Mouse (Mus musculus): ENCODE measurements at regions not wholly inside any gene's neighbourhood (a gene's known extent, or its start where the extent isn't known, plus 50 kb on each side); places are given as distances from the start of the nearest gene placed in this dataset.

- Histone ChIP-seq H3K4me1 (ENCODE audit: control insufficient read depth, insufficient read depth, low read length) (peaks cover 5% of the 10 kb centered on the region; the same call in 1 of the 2 replicates), H3K36me3 (ENCODE audit: control insufficient read depth, insufficient read depth, low read length) (no peaks in the 10 kb centered on the region), H3K27me3 (replicated peaks; ENCODE audit: control insufficient read depth, insufficient read depth, low read length) (no peaks in the 10 kb centered on the region), H3K4me3 (ENCODE audit: insufficient read depth, low read depth, low read length) (no peak overlapping the region), H3K27ac (ENCODE audit: insufficient read depth, low read depth, low read length) (no peak overlapping the region)
- 27% methylated on average over 17 of the region's 17 CpGs for WGBS
- TF ChIP-seq POLR2A (IDR thresholded peaks at IDR 0.05; ENCODE audit: low read depth, low read length) (no peak), CTCF (conservative IDR thresholded peaks at IDR 0.05; ENCODE audit: insufficient read depth, insufficient read length, low read depth, low read length) (no peak)
- DNase-seq: peak; percentile 84
Observed at GRCm38 (mm10) chr1:90268131-90268691, 64.4 kb downstream of the Ackr3 start.

DNA sequence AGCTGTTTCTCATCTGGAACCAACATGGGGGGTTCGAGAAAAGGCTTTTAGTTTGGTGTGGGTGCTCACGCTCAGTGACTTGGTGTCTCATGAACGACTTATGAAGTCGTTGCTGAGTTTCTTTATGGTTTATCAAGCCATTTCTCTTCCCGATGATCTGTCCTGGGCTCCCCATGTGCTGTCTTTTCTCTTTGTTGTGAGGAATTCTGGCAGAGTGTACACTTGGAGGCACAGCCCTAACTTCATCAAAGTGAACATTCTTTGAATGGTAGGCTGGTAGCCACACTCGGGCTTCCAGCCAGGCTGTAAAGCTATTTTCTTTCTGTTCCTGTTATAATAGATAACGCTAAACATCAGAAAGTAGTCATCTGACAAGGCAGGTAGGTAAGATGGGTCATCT is 65.2 kb downstream of the Ackr3 start:
- H3K27me3 ChIP-seq (replicated peaks; ENCODE audit: control insufficient read depth, insufficient read depth, low read length): no peaks in the 10 kb centered on the region
- peaks cover 5% of the 10 kb centered on the region; the same call in 1 of the 2 replicates for H3K4me1 ChIP-seq (ENCODE audit: control insufficient read depth, insufficient read depth, low read length)
- 55% methylated on average over 7 of the region's 7 CpGs for WGBS
- H3K4me3 ChIP-seq (ENCODE audit: insufficient read depth, low read depth, low read length): no peak overlapping the region
- no peak for DNase-seq
- no peak overlapping the region for H3K27ac ChIP-seq (ENCODE audit: insufficient read depth, low read depth, low read length)
- TF ChIP-seq POLR2A (IDR thresholded peaks at IDR 0.05; ENCODE audit: low read depth, low read length) (no peak), CTCF (conservative IDR thresholded peaks at IDR 0.05; ENCODE audit: insufficient read depth, insufficient read length, low read depth, low read length) (no peak)
- H3K36me3 ChIP-seq (ENCODE audit: control insufficient read depth, insufficient read depth, low read length): no peaks in the 10 kb centered on the region

DNA sequence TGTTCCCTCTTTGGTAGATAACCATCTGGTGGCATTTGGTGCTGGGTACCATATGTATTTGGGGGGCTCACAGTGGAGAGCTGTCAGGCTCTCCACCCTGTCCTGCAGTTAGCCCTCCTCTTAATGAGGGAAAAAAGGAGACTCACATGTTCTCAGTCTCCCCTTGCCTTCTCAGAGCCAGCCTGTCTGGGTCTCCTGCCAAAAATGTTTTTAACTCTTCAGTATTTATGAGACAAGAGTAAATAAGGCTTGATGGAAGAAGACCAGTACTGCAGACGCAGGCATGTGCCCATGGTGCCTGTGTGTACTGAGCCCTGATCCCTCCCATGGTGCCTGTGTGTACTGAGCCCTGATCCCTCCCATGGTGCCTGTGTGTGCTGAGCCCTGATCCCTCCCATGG is 66.1 kb downstream of the Ackr3 start:
- Histone ChIP-seq H3K27ac (ENCODE audit: insufficient read depth, low read depth, low read length) (no peak overlapping the region), H3K4me1 (ENCODE audit: control insufficient read depth, insufficient read depth, low read length) (peaks cover 5% of the 10 kb centered on the region; the same call in 1 of the 2 replicates), H3K27me3 (replicated peaks; ENCODE audit: control insufficient read depth, insufficient read depth, low read length) (no peaks in the 10 kb centered on the region), H3K4me3 (ENCODE audit: insufficient read depth, low read depth, low read length) (no peak overlapping the region), H3K36me3 (ENCODE audit: control insufficient read depth, insufficient read depth, low read length) (no peaks in the 10 kb centered on the region)
- TF ChIP-seq POLR2A (IDR thresholded peaks at IDR 0.05; ENCODE audit: low read depth, low read length) (no peak), CTCF (conservative IDR thresholded peaks at IDR 0.05; ENCODE audit: insufficient read depth, insufficient read length, low read depth, low read length) (no peak)
- no peak for DNase-seq
- 73% methylated on average over 1 of the region's 1 CpGs for WGBS

DNA sequence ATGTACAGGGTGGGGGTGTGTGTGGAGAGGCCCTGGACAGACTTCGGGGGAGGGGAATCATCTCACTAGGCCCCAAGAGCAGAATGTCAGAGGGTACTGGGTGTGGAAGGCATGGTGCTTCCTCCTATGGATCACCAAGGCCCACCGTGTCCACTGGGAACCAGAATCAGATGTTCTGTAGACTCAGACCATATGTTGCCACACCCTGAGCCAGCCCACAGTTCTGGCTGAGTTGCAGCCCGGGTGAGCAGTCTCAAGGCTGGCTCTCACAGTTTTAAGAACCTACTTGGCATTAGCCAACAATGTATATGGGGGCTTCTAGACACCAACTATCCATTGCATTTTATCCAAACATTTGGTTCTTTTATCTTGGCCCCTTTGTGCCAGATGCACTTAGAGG is 67.5 kb downstream of the Ackr3 start:
- DNase-seq: no peak
- 95% methylated on average over 3 of the region's 3 CpGs for WGBS
- no peaks in the 10 kb centered on the region for H3K27me3 ChIP-seq (replicated peaks; ENCODE audit: control insufficient read depth, insufficient read depth, low read length)
- H3K4me1 ChIP-seq (ENCODE audit: control insufficient read depth, insufficient read depth, low read length): peaks cover 5% of the 10 kb centered on the region; the same call in 1 of the 2 replicates
- H3K36me3 ChIP-seq (ENCODE audit: control insufficient read depth, insufficient read depth, low read length): no peaks in the 10 kb centered on the region
- H3K4me3 ChIP-seq (ENCODE audit: insufficient read depth, low read depth, low read length): no peak overlapping the region
- TF ChIP-seq POLR2A (IDR thresholded peaks at IDR 0.05; ENCODE audit: low read depth, low read length) (no peak), CTCF (conservative IDR thresholded peaks at IDR 0.05; ENCODE audit: insufficient read depth, insufficient read length, low read depth, low read length) (no peak)
- H3K27ac ChIP-seq (ENCODE audit: insufficient read depth, low read depth, low read length): no peak overlapping the region

GRCm38 (mm10) chr1:90272411-90272810 is 68.6 kb downstream of the Ackr3 start:
- 94% methylated on average over 5 of the region's 5 CpGs for WGBS
- no peak for DNase-seq
- TF ChIP-seq CTCF (conservative IDR thresholded peaks at IDR 0.05; ENCODE audit: insufficient read depth, insufficient read length, low read depth, low read length): peak; percentile 30
- no peak for TF ChIP-seq POLR2A (IDR thresholded peaks at IDR 0.05; ENCODE audit: low read depth, low read length)

DNA sequence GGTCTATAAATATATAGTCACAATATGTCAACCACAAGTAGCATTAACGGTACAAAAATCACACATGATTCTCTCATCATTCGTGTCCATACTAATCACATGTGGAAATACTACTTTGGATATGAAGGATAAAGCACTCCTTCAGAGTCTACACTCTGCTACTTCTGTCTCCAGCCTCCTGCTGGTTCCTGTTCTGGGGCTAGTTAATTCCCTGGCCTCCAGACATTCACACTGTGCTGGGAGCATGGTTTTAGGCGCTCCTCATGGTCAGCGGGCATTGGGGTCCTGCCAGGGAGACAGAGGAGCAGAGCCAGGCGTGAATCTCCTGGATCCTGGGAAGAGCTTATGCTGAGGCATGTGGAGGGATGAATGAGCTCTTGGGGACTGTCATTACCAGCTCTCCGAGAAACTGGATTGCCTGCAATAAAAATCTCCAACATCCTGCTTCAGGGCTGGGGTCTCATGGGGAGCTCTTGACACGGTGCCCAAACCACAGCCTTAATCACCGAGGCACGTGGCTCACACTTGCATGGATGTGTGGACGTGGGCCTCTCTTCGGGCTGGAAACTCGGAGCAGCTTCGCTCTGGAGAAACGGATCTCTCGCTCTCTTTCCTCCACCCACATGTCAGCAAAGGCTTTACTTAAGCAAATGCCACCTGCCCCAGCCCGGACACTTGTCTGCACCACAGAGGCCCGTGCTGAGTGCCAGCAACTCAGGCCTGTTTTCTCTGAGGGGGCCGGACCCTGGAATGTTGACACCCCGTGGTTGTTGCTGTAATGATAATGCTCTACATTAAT is 69.2 kb downstream of the Ackr3 start:
- Histone ChIP-seq H3K36me3 (ENCODE audit: control insufficient read depth, insufficient read depth, low read length) (no peaks in the 10 kb centered on the region), H3K4me1 (ENCODE audit: control insufficient read depth, insufficient read depth, low read length) (peaks cover 3% of the 10 kb centered on the region; the same call in 1 of the 2 replicates), H3K4me3 (ENCODE audit: insufficient read depth, low read depth, low read length) (no peak overlapping the region), H3K27ac (ENCODE audit: insufficient read depth, low read depth, low read length) (no peak overlapping the region), H3K27me3 (replicated peaks; ENCODE audit: control insufficient read depth, insufficient read depth, low read length) (no peaks in the 10 kb centered on the region)
- WGBS: 74% methylated on average over 19 of the region's 19 CpGs
- no peak for DNase-seq
- TF ChIP-seq POLR2A (IDR thresholded peaks at IDR 0.05; ENCODE audit: low read depth, low read length): no peak
- no peak for TF ChIP-seq CTCF (conservative IDR thresholded peaks at IDR 0.05; ENCODE audit: insufficient read depth, insufficient read length, low read depth, low read length)

More at GRCm38 (mm10) chr1:90272411-90272810, 68.6 kb downstream of the Ackr3 start:
- H3K4me1 ChIP-seq (ENCODE audit: control insufficient read depth, insufficient read depth, low read length): peaks cover 5% of the 10 kb centered on the region; the same call in 1 of the 2 replicates
- no peak overlapping the region for H3K27ac ChIP-seq (ENCODE audit: insufficient read depth, low read depth, low read length)
- H3K27me3 ChIP-seq (replicated peaks; ENCODE audit: control insufficient read depth, insufficient read depth, low read length): no peaks in the 10 kb centered on the region
- no peaks in the 10 kb centered on the region for H3K36me3 ChIP-seq (ENCODE audit: control insufficient read depth, insufficient read depth, low read length)
- H3K4me3 ChIP-seq (ENCODE audit: insufficient read depth, low read depth, low read length): no peak overlapping the region

- DNase-seq: no peak
- Histone ChIP-seq H3K36me3 (ENCODE audit: control insufficient read depth, insufficient read depth, low read length) (no peaks in the 10 kb centered on the region), H3K27me3 (replicated peaks; ENCODE audit: control insufficient read depth, insufficient read depth, low read length) (no peaks in the 10 kb centered on the region), H3K4me1 (ENCODE audit: control insufficient read depth, insufficient read depth, low read length) (no peaks in the 10 kb centered on the region; the same call in 1 of the 2 replicates), H3K4me3 (ENCODE audit: insufficient read depth, low read depth, low read length) (no peak overlapping the region), H3K27ac (ENCODE audit: insufficient read depth, low read depth, low read length) (no peak overlapping the region)
- TF ChIP-seq CTCF (conservative IDR thresholded peaks at IDR 0.05; ENCODE audit: insufficient read depth, insufficient read length, low read depth, low read length) (no peak), POLR2A (IDR thresholded peaks at IDR 0.05; ENCODE audit: low read depth, low read length) (no peak)
Observed at GRCm38 (mm10) chr1:90273629-90273928, 69.8 kb downstream of the Ackr3 start.

Data from kidney, adult 2 months (tissue).